Mouse (Mus musculus) forebrain, embryonic 11.5 days (tissue): ENCODE data around the gene Zdhhc3. TPM values are rescaled to one million over a fixed set of nuclear protein-coding genes. Genes with fewer than 3 reads are reported as not detected.

ENCODE experiments used
- ATAC-seq: fragments of 200-750 bp; cut with Nextera tagmentation; replicated peaks from 2 replicates; pipeline ENCODE4 v1.8.0; 2017; ENCODE audit warnings: moderate TSS enrichment; ENCODE audit not compliant: low FRiP score
- DNase-seq: peaks from one replicate; pipeline ENCODE4 v3.0.0-alpha.2; 2017; ENCODE audit warnings: low spot score
- H3K27ac ChIP-seq: fragments of 300-500 bp; sonication (generic); 2 replicates; pipeline ENCODE4 v1.5.1; 2014; ENCODE audit warnings: low read depth, low read length
- H3K27me3 ChIP-seq: fragments of 300-500 bp; sonication (generic); 2 replicates; pipeline ENCODE4 v1.6.1; 2014; ENCODE audit warnings: mild to moderate bottlenecking, low read length, mixed read lengths; ENCODE audit not compliant: control insufficient read depth, insufficient read depth
- H3K36me3 ChIP-seq: fragments of 300-500 bp; sonication (generic); 2 replicates; pipeline ENCODE4 v1.6.1; 2014; ENCODE audit warnings: mild to moderate bottlenecking, low read length, moderate library complexity, mixed read lengths; ENCODE audit not compliant: control insufficient read depth, insufficient read depth
- H3K4me1 ChIP-seq: fragments of 300-500 bp; sonication (generic); replicated peaks from 2 replicates; pipeline ENCODE4 v1.6.1; 2014; ENCODE audit warnings: low read length, mixed read lengths; ENCODE audit not compliant: control insufficient read depth, insufficient read depth
- H3K4me2 ChIP-seq: fragments of 300-500 bp; sonication (generic); 2 replicates; pipeline ENCODE4 v1.6.1; 2014; ENCODE audit warnings: low read depth, mild to moderate bottlenecking, low read length, moderate library complexity, mixed read lengths; ENCODE audit not compliant: severe bottlenecking
- H3K4me3 ChIP-seq: fragments of 300-500 bp; sonication (generic); 2 replicates; pipeline ENCODE4 v1.5.1; 2014; ENCODE audit warnings: low read depth, low read length
- H3K9ac ChIP-seq: fragments of 300-500 bp; sonication (generic); 2 replicates; pipeline ENCODE4 v1.6.1; 2014; ENCODE audit warnings: low read length
- H3K9me3 ChIP-seq: fragments of 300-500 bp; sonication (generic); 2 replicates; pipeline ENCODE4 v1.6.1; 2016; ENCODE audit warnings: low read length, mixed read lengths; ENCODE audit not compliant: control insufficient read depth
- WGBS: fragments of 180-500 bp; shearing (Covaris S2); extraction: QIAGEN DNeasy Blood & Tissue Kit; methylation state at CpG from one replicate; pipeline ENCODE4 v1.1.7; 2014; 5-methylcytosine and 5-hydroxymethylcytosine counted together
- polyA plus RNA-seq: library from polyadenylated mRNA; unstranded; fragments of >200 nt; fragmentation: Nextera tagmentation; extraction: Ambion mirVana; gene quantifications from 2 replicates; pipeline ENCODE4 v1.2.1, GENCODE M21; 2014

The Zdhhc3 gene
- polyA plus RNA-seq = 69.1 and 69.2 TPM in 2 replicates

DNA sequence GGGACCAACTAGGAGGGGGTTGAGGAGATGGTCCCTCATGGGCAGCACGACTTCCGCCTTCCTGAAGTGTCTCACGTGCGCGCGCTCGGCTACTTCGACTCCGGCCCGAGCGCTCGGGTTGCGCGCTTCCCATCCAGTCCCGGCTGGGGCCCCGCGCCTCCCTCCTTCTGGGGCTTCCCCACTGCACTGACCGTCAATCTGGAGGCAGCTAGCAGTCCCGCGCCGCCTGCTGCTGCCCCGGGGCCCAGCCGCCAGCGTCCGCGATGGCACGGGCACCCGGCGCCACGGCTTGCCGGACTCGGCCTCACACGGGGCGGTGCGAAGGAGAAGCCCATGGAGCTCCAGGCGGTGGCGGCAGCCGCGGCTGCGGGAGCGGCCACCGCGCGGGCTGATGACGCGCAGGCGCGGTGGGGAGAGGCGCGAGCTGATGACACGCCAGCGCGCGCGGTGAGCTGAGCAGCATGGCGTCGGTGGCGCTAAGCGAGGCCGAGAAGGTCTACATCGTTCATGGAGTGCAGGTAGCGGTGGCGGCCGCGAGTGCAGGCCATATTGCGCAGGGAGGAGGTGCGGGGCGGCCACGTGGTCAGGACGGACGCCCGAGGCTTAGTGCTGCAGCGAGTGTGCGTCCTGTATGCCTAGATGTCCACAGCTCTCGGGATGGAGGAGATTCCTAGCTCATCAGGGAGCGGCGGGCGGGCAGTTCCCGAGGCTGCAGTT lies at the start of gene Zdhhc3, which contains the start of gene Exosc7:
TSS of gene Zdhhc3 (minus strand) at position 401 of the 717 bp plus-strand sequence.
TSS of gene Exosc7 (plus strand) at position 411 of the 717 bp plus-strand sequence.
- peak within 1 kb of the TSS; percentile 91 for H3K27ac ChIP-seq
- peak within 1 kb of the TSS; percentile 90 for H3K4me3 ChIP-seq
- peaks cover 6% of the 10 kb centered on the region; the same call in 1 of the 2 replicates for H3K4me1 ChIP-seq
- WGBS = under 1% methylated on average over 74 of the region's 79 CpGs
- H3K36me3 ChIP-seq = no peaks in the 10 kb centered on the region
- DNase-seq (peak; percentile 93), ATAC-seq (peak; percentile 95)
- H3K9me3 ChIP-seq = no peaks in the 10 kb centered on the region
- H3K27me3 ChIP-seq = no peaks in the 10 kb centered on the region
- peak within 1 kb of the TSS; percentile 96 for H3K9ac ChIP-seq
- H3K4me2 ChIP-seq = peak within 1 kb of the TSS; percentile 90

GRCm38 (mm10) chr9:123161792-123162191 lies 48.8 kb upstream of the Zdhhc3 start:
- H3K9ac ChIP-seq = no peak overlapping the region
- H3K4me1 ChIP-seq = no peaks in the 10 kb centered on the region
- no peak for ATAC-seq
- H3K27ac ChIP-seq = no peak overlapping the region
- H3K9me3 ChIP-seq = no peaks in the 10 kb centered on the region
- H3K36me3 ChIP-seq = no peaks in the 10 kb centered on the region
- no peak overlapping the region for H3K4me3 ChIP-seq
- 78% methylated on average over 2 of the region's 2 CpGs for WGBS
- no peak overlapping the region for H3K4me2 ChIP-seq
- no peak for DNase-seq
- no peaks in the 10 kb centered on the region for H3K27me3 ChIP-seq

DNA sequence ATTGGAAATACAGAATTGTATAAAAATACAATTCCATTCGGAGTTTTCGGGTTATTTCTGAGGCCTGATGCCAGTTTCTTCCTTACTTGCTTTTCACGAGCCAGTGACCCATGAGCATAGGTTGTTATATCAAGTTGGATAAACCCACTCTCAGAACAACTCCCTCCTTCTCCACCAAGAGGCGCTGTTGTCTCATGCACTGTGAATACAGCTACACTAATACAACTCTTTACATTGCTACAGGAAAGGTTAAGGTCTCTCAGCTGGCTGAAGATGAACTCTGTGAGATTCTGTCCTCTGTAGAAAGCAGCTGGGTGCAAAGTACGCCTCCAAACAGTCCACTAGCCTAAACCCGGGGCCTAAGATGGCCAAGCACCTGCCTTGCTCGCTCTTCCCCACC lies 46.3 kb upstream of the Zdhhc3 start:
- H3K4me3 ChIP-seq = no peak overlapping the region
- H3K27ac ChIP-seq = no peak overlapping the region
- H3K4me2 ChIP-seq = no peak overlapping the region
- 68% methylated on average over 7 of the region's 7 CpGs for WGBS
- H3K9me3 ChIP-seq = no peaks in the 10 kb centered on the region
- H3K4me1 ChIP-seq = no peaks in the 10 kb centered on the region
- no peak overlapping the region for H3K9ac ChIP-seq
- no peak for ATAC-seq
- no peaks in the 10 kb centered on the region for H3K27me3 ChIP-seq
- peak; percentile 64 for DNase-seq
- no peaks in the 10 kb centered on the region for H3K36me3 ChIP-seq

GRCm38 (mm10) chr9:123158125-123158836 lies 45.3 kb upstream of the Zdhhc3 start:
- ATAC-seq (no peak), DNase-seq (no peak)
- Histone ChIP-seq H3K9ac (no peak overlapping the region), H3K27ac (no peak overlapping the region), H3K9me3 (no peaks in the 10 kb centered on the region), H3K4me3 (no peak overlapping the region), H3K4me1 (no peaks in the 10 kb centered on the region), H3K36me3 (no peaks in the 10 kb centered on the region), H3K27me3 (no peaks in the 10 kb centered on the region), H3K4me2 (no peak overlapping the region)
- 60% methylated on average over 8 of the region's 8 CpGs for WGBS

GRCm38 (mm10) chr9:123157699-123158098 lies 44.7 kb upstream of the Zdhhc3 start:
- no peak overlapping the region for H3K4me2 ChIP-seq
- ATAC-seq (no peak), DNase-seq (no peak)
- no peak overlapping the region for H3K9ac ChIP-seq
- no peak overlapping the region for H3K27ac ChIP-seq
- no peak overlapping the region for H3K4me3 ChIP-seq
- H3K36me3 ChIP-seq = no peaks in the 10 kb centered on the region
- no peaks in the 10 kb centered on the region for H3K4me1 ChIP-seq
- no peaks in the 10 kb centered on the region for H3K27me3 ChIP-seq
- no peaks in the 10 kb centered on the region for H3K9me3 ChIP-seq

GRCm38 (mm10) chr9:123156910-123157361 lies 43.9 kb upstream of the Zdhhc3 start:
- H3K9ac ChIP-seq = peak overlapping the region; percentile 25; the same call in 1 of the 2 replicates
- H3K4me3 ChIP-seq = peak overlapping the region; percentile 7; the same call in 1 of the 2 replicates
- DNase-seq (peak; percentile 58), ATAC-seq (peak; percentile 73)
- H3K4me1 ChIP-seq = no peaks in the 10 kb centered on the region
- 22% methylated on average over 29 of the region's 30 CpGs for WGBS
- H3K4me2 ChIP-seq = peak overlapping the region; percentile 22
- no peaks in the 10 kb centered on the region for H3K9me3 ChIP-seq
- H3K27ac ChIP-seq = no peak overlapping the region
- H3K36me3 ChIP-seq = no peaks in the 10 kb centered on the region
- no peaks in the 10 kb centered on the region for H3K27me3 ChIP-seq

GRCm38 (mm10) chr9:123153121-123153520 lies 40.1 kb upstream of the Zdhhc3 start:
- H3K4me3 ChIP-seq = no peak overlapping the region
- H3K27ac ChIP-seq = no peak overlapping the region
- no peaks in the 10 kb centered on the region for H3K27me3 ChIP-seq
- no peaks in the 10 kb centered on the region for H3K9me3 ChIP-seq
- H3K4me2 ChIP-seq = no peak overlapping the region
- H3K9ac ChIP-seq = no peak overlapping the region
- H3K36me3 ChIP-seq = no peaks in the 10 kb centered on the region
- no peak for DNase-seq
- ATAC-seq = no peak
- no peaks in the 10 kb centered on the region for H3K4me1 ChIP-seq
- 89% methylated on average over 2 of the region's 2 CpGs for WGBS

DNA sequence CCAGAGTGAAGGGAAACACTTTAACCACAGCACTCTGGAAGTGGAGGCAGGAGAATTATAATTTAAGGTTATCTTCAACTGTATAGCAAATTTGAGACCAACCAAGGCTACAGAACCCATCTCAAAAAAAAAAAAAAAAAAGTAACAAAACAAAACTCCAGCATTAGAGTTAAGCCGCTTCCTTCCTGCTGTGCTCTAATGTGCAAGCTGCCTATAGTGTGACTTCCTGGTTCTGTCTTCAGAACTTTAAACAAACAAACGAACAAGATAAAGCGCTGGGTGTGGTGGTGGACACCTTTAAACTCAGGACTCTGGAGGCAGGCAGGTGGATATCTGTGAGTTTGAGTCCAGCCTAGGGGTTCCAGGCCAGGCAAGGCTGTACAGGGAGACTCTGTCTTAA lies 39.0 kb upstream of the Zdhhc3 start:
- 74% methylated on average over 3 of the region's 3 CpGs for WGBS
- H3K36me3 ChIP-seq = no peaks in the 10 kb centered on the region
- H3K27me3 ChIP-seq = no peaks in the 10 kb centered on the region
- ATAC-seq (no peak), DNase-seq (no peak)
- no peaks in the 10 kb centered on the region for H3K9me3 ChIP-seq
- no peak overlapping the region for H3K4me3 ChIP-seq
- no peak overlapping the region for H3K27ac ChIP-seq
- H3K4me1 ChIP-seq = no peaks in the 10 kb centered on the region
- H3K9ac ChIP-seq = no peak overlapping the region
- H3K4me2 ChIP-seq = no peak overlapping the region
